Mouse (Mus musculus): ENCODE measurements around the gene Spint2. TPM values are rescaled to one million over a fixed set of nuclear protein-coding genes. Genes with fewer than 3 reads are reported as not detected.
A peak's percentile ranks its signal among the peaks of the same experiment; 100 is the strongest.

Gene Spint2
- polyA plus RNA-seq, 1 experiment, result 264 TPM

DNA sequence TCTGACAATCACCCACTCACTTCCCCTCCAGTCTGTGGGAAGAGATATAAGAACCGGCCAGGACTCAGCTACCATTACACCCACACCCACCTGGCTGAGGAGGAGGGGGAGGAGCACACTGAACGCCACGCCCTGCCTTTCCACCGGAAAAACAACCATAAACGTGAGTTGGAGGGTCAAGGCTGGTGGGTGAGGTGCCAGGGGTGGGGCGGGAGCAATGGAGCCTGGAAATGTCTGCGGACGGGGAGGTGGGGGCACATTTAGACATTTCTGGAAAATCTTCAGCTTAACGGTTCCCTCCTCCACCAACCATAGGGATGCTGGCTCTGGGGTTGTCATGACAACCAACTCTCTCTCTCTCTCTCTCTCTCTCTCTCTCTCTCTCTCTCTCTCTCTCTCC, 31.3 kb upstream of the Spint2 start:
- Histone ChIP-seq H3K4me3 (ENCODE audit: low read depth, low read length) (no peak overlapping the region), H3K36me3 (ENCODE audit: control insufficient read depth, insufficient read depth, low read length, poor library complexity, severe bottlenecking) (no peaks in the 10 kb centered on the region), H3K9ac (ENCODE audit: low read depth, poor library complexity, severe bottlenecking) (no peak overlapping the region), H3K9me3 (replicated peaks; ENCODE audit: control insufficient read depth, insufficient read depth, low read length, poor library complexity, severe bottlenecking) (no peaks in the 10 kb centered on the region), H3K4me1 (ENCODE audit: control insufficient read depth, insufficient read depth, low read length) (peaks cover 2% of the 10 kb centered on the region), H3K27me3 (ENCODE audit: control insufficient read depth, insufficient read depth, low read length, poor library complexity, severe bottlenecking) (no peaks in the 10 kb centered on the region), H3K27ac (ENCODE audit: insufficient read depth, low read length) (no peak overlapping the region)
- TF ChIP-seq EP300 (IDR thresholded peaks at IDR 0.05; ENCODE audit: insufficient read depth, low read depth, low read length), result no peak
- no peak for TF ChIP-seq POLR2A (IDR thresholded peaks at IDR 0.05; ENCODE audit: insufficient read depth, low read length)
- no peak for TF ChIP-seq CTCF (IDR thresholded peaks at IDR 0.05; ENCODE audit: low read depth, low read length)

DNA sequence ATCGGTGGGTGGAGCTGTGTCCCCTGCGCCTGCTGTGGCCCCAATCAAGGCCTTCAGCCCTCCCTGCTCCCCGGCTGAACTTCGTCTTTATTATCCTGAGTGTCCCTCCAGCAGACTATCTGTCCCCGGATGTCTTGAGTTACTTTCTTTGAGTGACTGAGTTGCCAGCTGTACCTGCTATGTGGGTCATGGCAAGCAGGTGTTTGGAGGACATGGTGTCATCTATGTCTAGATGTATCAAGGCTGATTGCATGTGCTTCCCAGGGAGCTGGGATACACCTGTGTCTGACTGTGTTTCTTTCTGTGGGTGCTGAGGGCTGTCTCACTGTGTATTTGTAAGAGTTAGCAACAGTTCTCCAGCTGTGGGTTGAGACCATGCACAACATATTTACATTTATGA, 28.0 kb upstream of the Spint2 start:
- no peaks in the 10 kb centered on the region for H3K27me3 ChIP-seq (ENCODE audit: control insufficient read depth, insufficient read depth, low read length, poor library complexity, severe bottlenecking)
- peak overlapping the region; percentile 59 for H3K4me3 ChIP-seq (ENCODE audit: low read depth, low read length)
- H3K9me3 ChIP-seq (replicated peaks; ENCODE audit: control insufficient read depth, insufficient read depth, low read length, poor library complexity, severe bottlenecking), result no peaks in the 10 kb centered on the region
- no peak overlapping the region for H3K27ac ChIP-seq (ENCODE audit: insufficient read depth, low read length)
- peaks cover 8% of the 10 kb centered on the region for H3K4me1 ChIP-seq (ENCODE audit: control insufficient read depth, insufficient read depth, low read length)
- no peaks in the 10 kb centered on the region for H3K36me3 ChIP-seq (ENCODE audit: control insufficient read depth, insufficient read depth, low read length, poor library complexity, severe bottlenecking)
- TF ChIP-seq POLR2A (IDR thresholded peaks at IDR 0.05; ENCODE audit: insufficient read depth, low read length), result no peak
- TF ChIP-seq CTCF (IDR thresholded peaks at IDR 0.05; ENCODE audit: low read depth, low read length), result no peak
- no peak for TF ChIP-seq EP300 (IDR thresholded peaks at IDR 0.05; ENCODE audit: insufficient read depth, low read depth, low read length)
- peak overlapping the region; percentile 45 for H3K9ac ChIP-seq (ENCODE audit: low read depth, poor library complexity, severe bottlenecking)

GRCm38 (mm10) chr7:29309221-29309721, 27.6 kb upstream of the Spint2 start:
- Histone ChIP-seq H3K4me3 (ENCODE audit: low read depth, low read length) (peak overlapping the region; percentile 59), H3K4me1 (ENCODE audit: control insufficient read depth, insufficient read depth, low read length) (peaks cover 8% of the 10 kb centered on the region), H3K36me3 (ENCODE audit: control insufficient read depth, insufficient read depth, low read length, poor library complexity, severe bottlenecking) (no peaks in the 10 kb centered on the region), H3K9ac (ENCODE audit: low read depth, poor library complexity, severe bottlenecking) (peak overlapping the region; percentile 45), H3K27me3 (ENCODE audit: control insufficient read depth, insufficient read depth, low read length, poor library complexity, severe bottlenecking) (no peaks in the 10 kb centered on the region), H3K9me3 (replicated peaks; ENCODE audit: control insufficient read depth, insufficient read depth, low read length, poor library complexity, severe bottlenecking) (no peaks in the 10 kb centered on the region), H3K27ac (ENCODE audit: insufficient read depth, low read length) (no peak overlapping the region)
- TF ChIP-seq POLR2A (IDR thresholded peaks at IDR 0.05; ENCODE audit: insufficient read depth, low read length), result no peak
- no peak for TF ChIP-seq EP300 (IDR thresholded peaks at IDR 0.05; ENCODE audit: insufficient read depth, low read depth, low read length)
- no peak for TF ChIP-seq CTCF (IDR thresholded peaks at IDR 0.05; ENCODE audit: low read depth, low read length)

DNA sequence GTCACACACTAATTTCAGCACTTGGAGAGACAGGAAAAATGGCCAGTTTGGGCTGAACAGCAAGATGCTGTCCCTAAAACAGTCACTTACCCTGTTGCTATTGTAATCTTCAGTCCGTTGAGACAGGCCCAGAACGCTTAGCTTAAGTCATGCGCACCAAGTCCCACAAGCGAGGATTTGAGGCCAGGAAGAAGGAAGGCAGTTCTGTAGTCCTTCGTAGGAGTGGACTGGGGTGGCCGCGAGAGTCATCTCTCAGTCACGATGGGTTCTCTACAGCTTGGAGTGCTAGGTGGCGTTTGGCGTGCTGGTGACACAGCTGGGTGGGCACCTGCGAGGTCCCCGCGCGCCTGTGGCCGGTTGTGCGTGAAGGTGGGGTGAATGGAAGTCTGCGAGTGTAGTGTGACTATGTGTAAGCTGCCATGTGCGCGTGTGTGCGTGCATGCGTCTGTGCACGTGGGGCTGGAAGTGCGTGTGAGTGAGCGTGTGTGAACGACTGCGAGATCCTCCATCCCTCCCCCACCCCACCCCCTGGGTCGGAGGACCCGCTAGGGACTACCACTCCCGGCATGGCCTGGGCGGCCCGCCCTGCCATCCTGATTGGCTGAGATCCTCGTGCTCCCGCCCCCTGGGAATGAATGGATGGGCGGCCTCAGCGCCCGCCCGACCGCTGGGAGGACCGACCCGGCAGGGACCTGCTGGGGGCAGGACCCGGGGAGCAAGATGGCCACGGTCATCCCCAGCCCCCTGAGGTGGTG, 25.8 kb upstream of the Spint2 start:
- TF ChIP-seq POLR2A (IDR thresholded peaks at IDR 0.05; ENCODE audit: insufficient read depth, low read length), result no peak
- TF ChIP-seq CTCF (IDR thresholded peaks at IDR 0.05; ENCODE audit: low read depth, low read length), result no peak
- no peak for TF ChIP-seq EP300 (IDR thresholded peaks at IDR 0.05; ENCODE audit: insufficient read depth, low read depth, low read length)
- Histone ChIP-seq H3K27ac (ENCODE audit: insufficient read depth, low read length) (no peak overlapping the region), H3K9me3 (replicated peaks; ENCODE audit: control insufficient read depth, insufficient read depth, low read length, poor library complexity, severe bottlenecking) (no peaks in the 10 kb centered on the region), H3K27me3 (ENCODE audit: control insufficient read depth, insufficient read depth, low read length, poor library complexity, severe bottlenecking) (no peaks in the 10 kb centered on the region), H3K4me3 (ENCODE audit: low read depth, low read length) (peak overlapping the region; percentile 66), H3K36me3 (ENCODE audit: control insufficient read depth, insufficient read depth, low read length, poor library complexity, severe bottlenecking) (no peaks in the 10 kb centered on the region), H3K9ac (ENCODE audit: low read depth, poor library complexity, severe bottlenecking) (peak overlapping the region; percentile 23; the same call in 1 of the 2 replicates), H3K4me1 (ENCODE audit: control insufficient read depth, insufficient read depth, low read length) (peaks cover 6% of the 10 kb centered on the region)

DNA sequence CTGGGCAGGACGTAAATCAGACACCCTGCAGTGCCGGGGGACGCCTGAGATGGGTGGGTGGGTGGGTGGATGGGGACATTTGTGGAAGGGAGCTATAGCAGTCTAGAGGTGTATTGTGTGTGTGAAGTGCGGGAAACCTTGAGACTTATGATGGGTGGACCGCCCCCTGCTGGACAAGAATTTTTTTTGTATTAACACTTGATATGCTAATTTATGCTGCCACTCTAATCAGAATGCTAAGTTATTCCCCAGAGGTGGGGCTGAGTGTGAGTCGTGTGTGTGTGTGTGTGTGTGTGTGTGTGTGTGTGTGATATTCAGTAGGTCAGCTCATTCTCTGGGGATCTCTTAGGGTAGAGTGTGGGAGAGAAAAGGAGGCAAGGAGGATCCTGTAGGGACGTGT, 24.9 kb upstream of the Spint2 start:
- TF ChIP-seq EP300 (IDR thresholded peaks at IDR 0.05; ENCODE audit: insufficient read depth, low read depth, low read length) (no peak), POLR2A (IDR thresholded peaks at IDR 0.05; ENCODE audit: insufficient read depth, low read length) (no peak), CTCF (IDR thresholded peaks at IDR 0.05; ENCODE audit: low read depth, low read length) (peak; percentile 19)
- H3K9me3 ChIP-seq (replicated peaks; ENCODE audit: control insufficient read depth, insufficient read depth, low read length, poor library complexity, severe bottlenecking), result no peaks in the 10 kb centered on the region
- no peak overlapping the region for H3K27ac ChIP-seq (ENCODE audit: insufficient read depth, low read length)
- no peak overlapping the region for H3K4me3 ChIP-seq (ENCODE audit: low read depth, low read length)
- H3K4me1 ChIP-seq (ENCODE audit: control insufficient read depth, insufficient read depth, low read length), result peaks cover 6% of the 10 kb centered on the region
- H3K27me3 ChIP-seq (ENCODE audit: control insufficient read depth, insufficient read depth, low read length, poor library complexity, severe bottlenecking), result no peaks in the 10 kb centered on the region
- H3K36me3 ChIP-seq (ENCODE audit: control insufficient read depth, insufficient read depth, low read length, poor library complexity, severe bottlenecking), result no peaks in the 10 kb centered on the region
- H3K9ac ChIP-seq (ENCODE audit: low read depth, poor library complexity, severe bottlenecking), result no peak overlapping the region

- Histone ChIP-seq H3K4me3 (ENCODE audit: low read depth, low read length) (no peak overlapping the region), H3K4me1 (ENCODE audit: control insufficient read depth, insufficient read depth, low read length) (peaks cover 6% of the 10 kb centered on the region), H3K9ac (ENCODE audit: low read depth, poor library complexity, severe bottlenecking) (no peak overlapping the region), H3K27ac (ENCODE audit: insufficient read depth, low read length) (peak overlapping the region; percentile 38; the same call in 1 of the 2 replicates), H3K9me3 (replicated peaks; ENCODE audit: control insufficient read depth, insufficient read depth, low read length, poor library complexity, severe bottlenecking) (no peaks in the 10 kb centered on the region), H3K27me3 (ENCODE audit: control insufficient read depth, insufficient read depth, low read length, poor library complexity, severe bottlenecking) (no peaks in the 10 kb centered on the region), H3K36me3 (ENCODE audit: control insufficient read depth, insufficient read depth, low read length, poor library complexity, severe bottlenecking) (no peaks in the 10 kb centered on the region)
- no peak for TF ChIP-seq POLR2A (IDR thresholded peaks at IDR 0.05; ENCODE audit: insufficient read depth, low read length)
- TF ChIP-seq EP300 (IDR thresholded peaks at IDR 0.05; ENCODE audit: insufficient read depth, low read depth, low read length), result no peak
- TF ChIP-seq CTCF (IDR thresholded peaks at IDR 0.05; ENCODE audit: low read depth, low read length), result no peak
These were observed 24.4 kb upstream of the Spint2 start for GRCm38 (mm10) chr7:29306108-29306507.

Measured in ES-Bruce4 (cell line).